11 mouse cellular contexts compared by ENCODE assay signal in the genomic region with DNA sequence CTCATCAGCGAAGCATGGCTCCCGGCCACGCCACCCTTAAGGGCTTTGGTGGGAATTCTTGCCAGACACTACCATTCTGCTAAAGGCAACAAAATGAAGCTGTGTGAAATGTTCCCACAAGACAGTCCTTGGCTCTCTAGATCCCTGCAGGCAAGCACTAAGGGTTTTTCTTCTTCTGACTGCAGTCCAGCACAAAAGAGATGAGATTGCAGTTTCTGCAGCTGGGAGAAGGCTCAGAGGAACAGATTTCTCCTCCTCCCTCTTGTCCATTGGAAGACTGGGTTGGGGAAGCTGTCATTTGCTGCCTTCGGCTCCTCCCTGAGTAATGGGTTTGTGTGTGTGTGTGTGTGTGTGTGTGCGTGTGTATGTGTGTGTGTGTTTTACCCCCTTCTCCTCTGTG.
A peak's percentile ranks its signal among the peaks of the same experiment; 100 is the strongest.
DNase-seq lines count a peak whose midpoint lies in the region; ATAC-seq and TF ChIP-seq lines count a peak whose summit lies in the region.
"Had no signal": no experiment of that assay in that cellular context is flagged by ENCODE, and none has a peak within 500 bp of the region (broad histone marks: within the 10 kb centered on the region; RNA-seq: fewer than 3 reads in every experiment).

No protein-coding gene starts in this region.

- H3K4me2 ChIP-seq in midbrain, postnatal 0 days (ENCODE audit: low read depth, low read length, poor library complexity, severe bottlenecking): no peak overlapping the region
- H3K4me2 ChIP-seq: liver, embryonic 11.5 days had no signal

- no peaks in the 10 kb centered on the region for H3K36me3 ChIP-seq in midbrain, postnatal 0 days (ENCODE audit: insufficient read depth, low read length)
- no peaks in the 10 kb centered on the region for H3K36me3 ChIP-seq in midbrain, embryonic 10.5 days

- no peaks in the 10 kb centered on the region for H3K4me1 ChIP-seq in midbrain, postnatal 0 days (ENCODE audit: insufficient read depth, low read length)
- H3K4me1 ChIP-seq in midbrain, embryonic 10.5 days: no peaks in the 10 kb centered on the region

- H3K9ac ChIP-seq in midbrain, postnatal 0 days (replicated peaks; ENCODE audit: low read length, poor library complexity, severe bottlenecking): no peak overlapping the region

- H3K9me3 ChIP-seq in midbrain, postnatal 0 days (ENCODE audit: low read length): no peaks in the 10 kb centered on the region
- no peaks in the 10 kb centered on the region for H3K9me3 ChIP-seq in midbrain, embryonic 10.5 days (replicated peaks)

- H3K4me3 ChIP-seq in midbrain, postnatal 0 days (ENCODE audit: low read depth, low read length): no peak overlapping the region
- no peak overlapping the region for H3K4me3 ChIP-seq in midbrain, embryonic 10.5 days

- 83% methylated on average over 5 of the region's 5 CpGs for WGBS in midbrain, postnatal 0 days
- WGBS in midbrain, embryonic 10.5 days: 91% methylated on average over 5 of the region's 5 CpGs

- no peak for TF ChIP-seq CTCF in midbrain, postnatal 0 days (IDR thresholded peaks at IDR 0.05)

- H3K27ac ChIP-seq in midbrain, postnatal 0 days (ENCODE audit: low read depth, low read length): 0 out of 2 replicates have a peak overlapping the region, but pooled peaks have one; percentile 67
- no peak overlapping the region for H3K27ac ChIP-seq in midbrain, embryonic 10.5 days (replicated peaks)

- intact Hi-C loops in gastrocnemius, postnatal 14 days (cut with DNase I; ENCODE audit: low total_unique reads): no loop called here
- intact Hi-C loops in heart, postnatal 10 days (cut with DNase I): no loop called here

- no peaks in the 10 kb centered on the region for H3K27me3 ChIP-seq in midbrain, postnatal 0 days (ENCODE audit: insufficient read depth, low read length)
- no peaks in the 10 kb centered on the region for H3K27me3 ChIP-seq in midbrain, embryonic 10.5 days (ENCODE audit: low read depth, poor library complexity, severe bottlenecking)

- no peak for ATAC-seq in midbrain, postnatal 0 days (ENCODE audit: low FRiP score)
- ATAC-seq: intestine, embryonic 16.5 days had no signal

- DNase-seq in gastrocnemius, postnatal 14 days: peak; percentile 7
- no peak for DNase-seq in gastrocnemius, adult 8-10 months (ENCODE audit: low spot score in 2 of 2)
- peak; percentile 44 for DNase-seq in midbrain, postnatal 0 days (ENCODE audit: low spot score)
- no peak for DNase-seq in midbrain, embryonic 10.5 days (ENCODE audit: low spot score)
- peak; percentile 39 to 41 for DNase-seq in heart, postnatal 10 days
- DNase-seq in right cerebral cortex, postnatal 4 days: peak; percentile 12
- DNase-seq in ovary, postnatal 14 days (ENCODE audit: low spot score): no peak
- no peak for DNase-seq in liver
- DNase-seq: lung, postnatal 36 days had no signal

Comparison
In these comparisons a context has a peak if more than half of its experiments do, and no peak if none do; other contexts are left out.
1. DNase-seq: peak in gastrocnemius, postnatal 14 days (single experiment), midbrain, postnatal 0 days (single experiment), heart, postnatal 10 days (2 of 2) and right cerebral cortex, postnatal 4 days (single experiment); none in gastrocnemius, adult 8-10 months (0 of 2), midbrain, embryonic 10.5 days (single experiment), ovary, postnatal 14 days (single experiment) and liver (single experiment).